Mouse (Mus musculus) lung, embryonic 14.5 days (tissue): ENCODE measurements around the gene Dusp7. TPM values are rescaled to one million over a fixed set of nuclear protein-coding genes. Genes with fewer than 3 reads are reported as not detected.

ENCODE experiments used
- ATAC-seq: fragments of 200-750 bp; cut with Nextera tagmentation; 2 replicates; pipeline ENCODE4 v1.8.0; 2017; ENCODE audit warnings: mild to moderate bottlenecking, moderate TSS enrichment, moderate library complexity; ENCODE audit not compliant: insufficient read depth
- DNase-seq: peaks from one replicate; pipeline ENCODE4 v3.0.0-alpha.2; 2015
- H3K27ac ChIP-seq: fragments of 300-500 bp; sonication (generic); 2 replicates; pipeline ENCODE4 v1.5.1; 2014; ENCODE audit warnings: low read depth, mild to moderate bottlenecking, moderate library complexity
- H3K27me3 ChIP-seq: fragments of 300-500 bp; sonication (generic); 2 replicates; pipeline ENCODE4 v1.6.1; 2014; ENCODE audit warnings: low read length, control low read depth; ENCODE audit not compliant: insufficient read depth
- H3K36me3 ChIP-seq: fragments of 300-500 bp; sonication (generic); 2 replicates; pipeline ENCODE4 v1.6.1; 2014; ENCODE audit warnings: control low read depth; ENCODE audit not compliant: insufficient read depth
- H3K4me1 ChIP-seq: fragments of 300-500 bp; sonication (generic); 2 replicates; pipeline ENCODE4 v1.6.1; 2014; ENCODE audit warnings: antibody characterized with exemption, control low read depth; ENCODE audit not compliant: insufficient read depth
- H3K4me2 ChIP-seq: fragments of 300-500 bp; sonication (generic); 2 replicates; pipeline ENCODE4 v1.6.1; 2014; ENCODE audit warnings: mild to moderate bottlenecking
- H3K4me3 ChIP-seq: fragments of 300-500 bp; sonication (generic); 2 replicates; pipeline ENCODE4 v1.5.1; 2014; ENCODE audit warnings: low read depth, low read length
- H3K9ac ChIP-seq: fragments of 300-500 bp; sonication (generic); 2 replicates; pipeline ENCODE4 v1.6.1; 2014
- H3K9me3 ChIP-seq: fragments of 300-500 bp; sonication (generic); 2 replicates; pipeline ENCODE4 v1.6.1; 2016; ENCODE audit warnings: low read depth, low read length, control low read depth
- CTCF ChIP-seq: IDR thresholded peaks from 2 replicates; pipeline ENCODE4 v1.5.1; 2016; ENCODE audit warnings: antibody characterized with exemption, low read depth
- WGBS: fragments of 180-500 bp; shearing (Covaris S2); extraction: QIAGEN DNeasy Blood & Tissue Kit; methylation state at CpG from one replicate; pipeline ENCODE4 v1.1.7; 2014; 5-methylcytosine and 5-hydroxymethylcytosine counted together
- polyA plus RNA-seq: library from polyadenylated mRNA; unstranded; fragments of >200 nt; fragmentation: Nextera tagmentation; extraction: Ambion mirVana; gene quantifications from 2 replicates; pipeline ENCODE4 v1.2.1, GENCODE M21; 2014

The Dusp7 gene
- polyA plus RNA-seq, 1 experiment from 2014 or later: 27.3 TPM

DNA sequence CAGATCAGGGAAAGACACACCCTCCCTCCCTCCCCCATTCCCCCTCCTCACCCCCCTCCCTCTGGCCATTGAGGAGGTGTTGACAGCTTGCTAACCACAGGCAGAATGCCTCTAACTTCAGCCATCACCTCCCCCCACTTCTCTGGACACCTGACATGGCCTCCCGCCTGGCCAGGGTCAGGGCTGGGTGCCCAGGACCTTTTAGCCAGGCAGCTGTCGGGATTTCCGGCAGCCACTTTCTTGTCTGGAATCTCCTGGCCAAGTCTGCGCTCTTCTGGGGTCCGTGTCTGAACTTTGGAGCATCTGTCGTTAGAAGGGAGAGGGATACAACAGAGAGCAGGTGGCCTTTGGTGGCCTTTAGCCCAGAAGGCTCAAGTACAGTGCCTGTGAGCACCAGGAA, 36.8 kb downstream of the Dusp7 start:
- peak; percentile 75 for DNase-seq

DNA sequence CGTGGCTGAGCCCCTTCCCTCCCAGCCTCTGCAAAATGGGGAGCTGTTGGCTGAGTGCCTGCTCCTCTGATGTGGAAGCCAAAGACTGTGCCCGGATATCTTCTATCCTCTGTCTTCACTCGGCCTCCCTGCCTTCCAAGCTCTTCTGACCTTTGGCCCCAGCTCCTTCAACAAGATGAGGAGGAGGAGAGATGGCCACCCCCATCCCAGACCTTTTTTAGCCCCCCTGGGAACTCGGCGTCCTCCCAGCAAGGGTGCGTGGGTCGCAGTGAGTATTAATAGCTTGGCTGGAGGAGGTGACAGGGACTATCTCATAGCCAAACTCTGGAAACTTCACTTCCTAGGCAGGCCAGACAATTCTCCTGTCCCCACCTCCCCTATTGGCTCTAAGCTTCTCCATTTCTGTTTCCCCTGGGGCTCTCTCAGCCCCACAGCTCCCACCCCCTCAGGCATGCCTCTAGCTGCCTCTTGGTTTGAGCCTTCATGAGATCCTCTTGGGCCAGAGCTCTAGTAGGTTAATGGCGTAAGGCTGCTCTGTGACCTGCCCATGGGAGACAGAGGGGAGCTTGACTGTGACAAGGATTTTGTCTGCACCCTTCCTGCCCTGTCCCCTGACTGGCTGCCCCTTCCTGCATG, 38.1 kb downstream of the Dusp7 start:
- H3K27ac ChIP-seq: peak overlapping the region; percentile 5
- no peaks in the 10 kb centered on the region for H3K9me3 ChIP-seq
- peak; percentile 82 for DNase-seq
- no peak for TF ChIP-seq CTCF
- 0 out of 2 replicates have a peak overlapping the region, but pooled peaks have one; percentile 10 for H3K4me2 ChIP-seq
- no peaks in the 10 kb centered on the region for H3K36me3 ChIP-seq
- H3K4me1 ChIP-seq: peaks cover 15% of the 10 kb centered on the region
- peak; percentile 51 for ATAC-seq
- WGBS: 24% methylated on average over 8 of the region's 8 CpGs
- no peaks in the 10 kb centered on the region for H3K27me3 ChIP-seq
- H3K4me3 ChIP-seq: no peak overlapping the region
- no peak overlapping the region for H3K9ac ChIP-seq

More for the DNA sequence above, 36.8 kb downstream of the Dusp7 start:
- Histone ChIP-seq H3K4me3 (no peak overlapping the region), H3K9ac (no peak overlapping the region), H3K36me3 (no peaks in the 10 kb centered on the region), H3K27ac (peak overlapping the region; percentile 5; the same call in 1 of the 2 replicates), H3K9me3 (no peaks in the 10 kb centered on the region), H3K27me3 (no peaks in the 10 kb centered on the region), H3K4me2 (no peak overlapping the region), H3K4me1 (peaks cover 15% of the 10 kb centered on the region)
- WGBS: 6% methylated on average over 6 of the region's 6 CpGs
- TF ChIP-seq CTCF: no peak
- peak; percentile 74 for ATAC-seq

DNA sequence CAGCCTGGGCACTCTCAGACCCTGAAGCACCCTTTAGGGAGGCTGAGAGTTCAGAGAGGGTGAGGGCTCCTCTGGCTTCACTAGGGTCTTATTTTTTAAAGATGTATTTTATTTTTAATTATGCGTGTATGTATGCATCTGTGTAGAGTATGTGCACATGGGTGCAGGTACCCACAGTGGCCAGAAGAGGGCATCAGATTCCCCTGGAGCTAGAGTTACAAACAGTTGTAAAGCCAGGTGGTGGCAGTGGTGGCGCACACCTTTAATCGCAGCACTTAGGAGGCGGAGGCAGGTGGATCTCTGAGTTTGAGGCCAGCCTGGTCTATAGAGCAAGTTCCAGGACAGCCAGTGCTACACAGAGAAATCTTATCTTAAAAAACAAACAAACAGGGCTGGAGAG, 40.7 kb downstream of the Dusp7 start:
- TF ChIP-seq CTCF: peak; percentile 46
- Histone ChIP-seq H3K36me3 (no peaks in the 10 kb centered on the region), H3K27me3 (no peaks in the 10 kb centered on the region), H3K9me3 (no peaks in the 10 kb centered on the region), H3K4me3 (no peak overlapping the region), H3K4me1 (peaks cover 15% of the 10 kb centered on the region), H3K4me2 (no peak overlapping the region), H3K27ac (no peak overlapping the region), H3K9ac (no peak overlapping the region)
- ATAC-seq: no peak
- WGBS: 94% methylated on average over 4 of the region's 4 CpGs
- DNase-seq: no peak

DNA sequence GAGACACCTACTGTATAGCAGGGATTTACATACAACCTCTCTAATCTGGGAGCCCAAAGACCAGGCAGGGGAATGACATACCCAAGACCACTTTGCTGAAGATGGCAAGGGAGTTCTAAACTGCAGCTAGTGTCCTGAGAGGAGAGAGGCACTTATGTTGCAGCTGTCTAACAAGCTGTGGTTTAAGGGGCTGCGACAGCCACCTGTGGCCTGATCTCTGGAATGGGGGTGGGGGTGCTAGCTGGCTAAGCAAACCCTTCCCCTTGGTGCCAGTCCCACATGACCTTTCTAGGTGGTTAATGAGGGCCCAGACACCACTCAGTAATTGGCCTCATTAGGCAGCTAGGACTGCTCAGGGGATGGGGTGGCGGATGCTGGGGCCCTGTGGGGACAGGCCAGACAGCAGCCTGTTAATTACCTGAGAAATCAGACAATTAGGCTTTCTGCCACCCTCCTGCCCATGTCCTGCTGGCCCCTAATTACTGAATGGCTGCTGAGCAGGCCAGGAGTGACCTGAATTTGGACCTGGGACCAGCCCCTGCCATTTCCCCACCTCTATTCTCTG, 41.7 kb downstream of the Dusp7 start:
- no peaks in the 10 kb centered on the region for H3K9me3 ChIP-seq
- H3K27me3 ChIP-seq: no peaks in the 10 kb centered on the region
- H3K4me1 ChIP-seq: peaks cover 14% of the 10 kb centered on the region
- no peaks in the 10 kb centered on the region for H3K36me3 ChIP-seq
- no peak overlapping the region for H3K27ac ChIP-seq
- H3K4me2 ChIP-seq: no peak overlapping the region
- TF ChIP-seq CTCF: no peak
- no peak overlapping the region for H3K9ac ChIP-seq
- ATAC-seq (no peak), DNase-seq (no peak)
- WGBS: 87% methylated on average over 2 of the region's 2 CpGs
- H3K4me3 ChIP-seq: no peak overlapping the region

DNA sequence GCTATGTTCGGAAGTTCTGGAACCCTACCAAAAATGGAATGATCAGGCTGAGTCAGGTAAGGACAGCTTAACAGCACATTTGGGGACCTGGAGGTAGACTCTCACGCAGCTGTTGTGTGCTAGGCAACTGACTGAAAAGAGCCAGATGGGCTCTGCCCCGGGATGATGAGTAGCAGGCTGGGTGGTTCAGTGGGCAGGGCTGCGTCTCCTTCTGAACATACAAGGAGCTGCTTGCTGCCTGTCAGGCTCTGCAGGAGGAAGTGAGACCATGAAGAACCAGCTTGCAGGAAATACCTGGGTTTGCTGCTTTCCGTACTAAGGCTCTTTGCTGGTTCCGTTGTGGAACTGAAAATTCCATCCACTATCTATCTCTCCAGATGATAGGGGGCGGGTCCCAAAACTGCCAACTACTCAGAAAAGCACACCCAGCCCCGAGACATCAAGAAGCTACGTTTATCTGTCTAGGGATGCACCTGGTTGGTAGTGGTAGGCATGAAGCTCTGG, 42.7 kb downstream of the Dusp7 start:
- TF ChIP-seq CTCF: no peak
- peaks cover 10% of the 10 kb centered on the region for H3K4me1 ChIP-seq
- no peaks in the 10 kb centered on the region for H3K36me3 ChIP-seq
- no peak overlapping the region for H3K27ac ChIP-seq
- 54% methylated on average over 9 of the region's 9 CpGs for WGBS
- H3K9me3 ChIP-seq: no peaks in the 10 kb centered on the region
- no peak overlapping the region; the same call in 1 of the 2 replicates for H3K4me2 ChIP-seq
- ATAC-seq (no peak; the same call in 1 of the 2 replicates), DNase-seq (no peak)
- H3K4me3 ChIP-seq: no peak overlapping the region
- no peaks in the 10 kb centered on the region for H3K27me3 ChIP-seq
- no peak overlapping the region for H3K9ac ChIP-seq

DNA sequence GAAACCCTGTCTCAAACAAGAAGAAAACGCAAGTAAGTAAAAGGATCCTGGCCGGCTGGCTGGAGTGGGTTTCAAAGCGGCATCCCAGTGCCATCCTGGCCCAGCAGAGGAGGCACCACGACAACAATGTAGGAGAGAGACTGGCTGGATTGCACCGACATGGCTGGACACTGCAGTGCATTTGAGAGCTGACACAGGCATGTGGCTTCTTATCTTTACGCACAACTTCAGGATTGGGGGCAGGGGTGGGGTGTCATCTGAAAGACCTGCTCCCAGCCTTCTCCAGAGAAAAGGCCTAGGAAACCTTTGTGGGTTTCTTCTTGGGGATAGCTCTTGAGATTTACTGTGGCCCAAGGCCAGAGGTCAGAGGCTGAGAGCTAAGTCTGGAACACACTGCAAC, 43.3 kb downstream of the Dusp7 start:
- H3K9ac ChIP-seq: no peak overlapping the region
- H3K27ac ChIP-seq: no peak overlapping the region
- H3K4me3 ChIP-seq: no peak overlapping the region
- H3K4me1 ChIP-seq: peaks cover 4% of the 10 kb centered on the region; the same call in 1 of the 2 replicates
- H3K27me3 ChIP-seq: no peaks in the 10 kb centered on the region
- no peak for DNase-seq
- H3K36me3 ChIP-seq: no peaks in the 10 kb centered on the region
- WGBS: 66% methylated on average over 6 of the region's 6 CpGs
- no peak for ATAC-seq
- H3K9me3 ChIP-seq: no peaks in the 10 kb centered on the region
- no peak overlapping the region; the same call in 1 of the 2 replicates for H3K4me2 ChIP-seq
- TF ChIP-seq CTCF: no peak

GRCm38 (mm10) chr9:106412210-106412609, 43.8 kb downstream of the Dusp7 start:
- 75% methylated on average over 3 of the region's 3 CpGs for WGBS

More at GRCm38 (mm10) chr9:106412210-106412609, 43.8 kb downstream of the Dusp7 start:
- H3K4me2 ChIP-seq: no peak overlapping the region
- no peaks in the 10 kb centered on the region for H3K9me3 ChIP-seq
- H3K4me1 ChIP-seq: no peaks in the 10 kb centered on the region; the same call in 1 of the 2 replicates
- H3K27ac ChIP-seq: no peak overlapping the region
- DNase-seq (no peak), ATAC-seq (no peak)
- no peak for TF ChIP-seq CTCF
- no peak overlapping the region for H3K4me3 ChIP-seq
- no peaks in the 10 kb centered on the region for H3K36me3 ChIP-seq
- H3K9ac ChIP-seq: no peak overlapping the region
- H3K27me3 ChIP-seq: no peaks in the 10 kb centered on the region
